Mouse (Mus musculus): ENCODE data around the gene Hoxc6. TPM values are rescaled to one million over a fixed set of nuclear protein-coding genes. Genes with fewer than 3 reads are reported as not detected.
A peak's percentile ranks its signal among the peaks of the same experiment; 100 is the strongest.

Gene Hoxc6
- polyA plus RNA-seq, 2 experiments: 0.06 TPM; not detected in 1

DNA sequence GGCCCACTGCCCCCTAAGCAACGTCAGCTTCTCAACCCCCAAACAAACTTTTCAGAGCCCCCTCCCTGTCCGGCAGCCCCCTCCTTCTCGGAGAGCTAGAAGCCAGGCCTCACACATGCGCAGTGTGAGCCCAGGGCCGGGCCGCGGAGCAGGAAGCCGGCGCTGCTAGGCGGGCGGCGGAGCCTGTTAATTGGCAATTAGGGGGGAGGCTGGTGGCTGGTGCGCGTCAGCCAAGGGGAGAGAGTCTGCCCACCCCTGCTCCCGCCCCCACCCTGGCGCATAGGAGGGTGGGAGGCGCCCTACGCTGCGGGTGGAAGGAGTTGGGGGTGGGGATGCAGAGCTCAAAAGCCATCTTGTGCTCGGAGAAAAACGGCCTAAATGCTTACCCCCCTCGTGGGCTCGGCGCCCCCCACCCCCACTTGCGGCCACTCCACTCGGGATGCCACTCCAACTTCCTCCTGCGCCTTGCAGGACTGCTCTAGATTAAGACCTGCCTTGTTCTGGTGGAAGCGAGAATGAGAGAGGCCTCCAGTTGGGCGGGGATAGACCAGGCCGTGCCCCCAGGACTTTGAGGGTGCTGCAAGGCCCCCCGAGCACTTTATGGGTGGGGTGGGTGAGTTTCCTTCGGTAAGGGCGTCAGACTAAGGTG lies 1.2 kb downstream of the Hoxc6 start:
- Histone ChIP-seq H3K4me3 (ENCODE audit: insufficient read depth in 1 of 2, low read depth in 2 of 2, low read length in 2 of 2) (peak overlapping the region in 1 of 2 experiments; percentile 38; a peak in 2 of 4 replicates), H3K9ac (replicated peaks) (no peak overlapping the region), H3K27ac (no peak overlapping the region)

GRCm38 (mm10) chr15:102999955-103000354 lies 1.9 kb downstream of the Hoxc6 start:
- WGBS (ENCODE audit: insufficient replicate concordance): 10% methylated on average over 11 of the region's 11 CpGs
- H3K4me3 ChIP-seq (ENCODE audit: insufficient read depth in 1 of 2, low read depth in 2 of 2, low read length in 2 of 2): no peak overlapping the region
- H3K9ac ChIP-seq (replicated peaks): no peak overlapping the region
- H3K27ac ChIP-seq: no peak overlapping the region
- ATAC-seq (ENCODE audit: insufficient read depth) (no peak), DNase-seq (ENCODE audit: low read depth in 3 of 3, low spot score in 3 of 3) (no peak)
- no peak overlapping the region for H3K4me2 ChIP-seq (ENCODE audit: low read depth)
- no peaks in the 10 kb centered on the region for H3K9me3 ChIP-seq (ENCODE audit: control insufficient read depth, low read length)
- no peaks in the 10 kb centered on the region for H3K4me1 ChIP-seq (replicated peaks; ENCODE audit: control insufficient read depth in 2 of 2, insufficient read depth in 2 of 2, low read length in 1 of 2)
- no peaks in the 10 kb centered on the region for H3K36me3 ChIP-seq (replicated peaks; ENCODE audit: control insufficient read depth, insufficient read depth, low read depth)
- peaks cover 99% of the 10 kb centered on the region for H3K27me3 ChIP-seq (ENCODE audit: control insufficient read depth, insufficient read depth, low read length)
- no peak for TF ChIP-seq CTCF (IDR thresholded peaks at IDR 0.05; ENCODE audit: low read depth)
- TF ChIP-seq EP300 (IDR thresholded peaks at IDR 0.05; ENCODE audit: low read depth): no peak

More for the DNA sequence above, 1.2 kb downstream of the Hoxc6 start:
- Histone ChIP-seq H3K4me1 (replicated peaks; ENCODE audit: control insufficient read depth in 2 of 2, insufficient read depth in 2 of 2, low read length in 1 of 2) (no peaks in the 10 kb centered on the region), H3K4me2 (ENCODE audit: low read depth) (peak overlapping the region; percentile 60), H3K9me3 (ENCODE audit: control insufficient read depth, low read length) (no peaks in the 10 kb centered on the region), H3K27me3 (ENCODE audit: control insufficient read depth, insufficient read depth, low read length) (peaks cover 99% of the 10 kb centered on the region), H3K36me3 (replicated peaks; ENCODE audit: control insufficient read depth, insufficient read depth, low read depth) (no peaks in the 10 kb centered on the region)
- TF ChIP-seq CTCF (IDR thresholded peaks at IDR 0.05; ENCODE audit: low read depth) (no peak), EP300 (IDR thresholded peaks at IDR 0.05; ENCODE audit: low read depth) (no peak)
- ATAC-seq (ENCODE audit: insufficient read depth) (peak; percentile 52; the same call in 1 of the 2 replicates), DNase-seq (ENCODE audit: low read depth in 3 of 3, low spot score in 3 of 3) (no peak)
- WGBS (ENCODE audit: insufficient replicate concordance): 1% methylated on average over 33 of the region's 33 CpGs

DNA sequence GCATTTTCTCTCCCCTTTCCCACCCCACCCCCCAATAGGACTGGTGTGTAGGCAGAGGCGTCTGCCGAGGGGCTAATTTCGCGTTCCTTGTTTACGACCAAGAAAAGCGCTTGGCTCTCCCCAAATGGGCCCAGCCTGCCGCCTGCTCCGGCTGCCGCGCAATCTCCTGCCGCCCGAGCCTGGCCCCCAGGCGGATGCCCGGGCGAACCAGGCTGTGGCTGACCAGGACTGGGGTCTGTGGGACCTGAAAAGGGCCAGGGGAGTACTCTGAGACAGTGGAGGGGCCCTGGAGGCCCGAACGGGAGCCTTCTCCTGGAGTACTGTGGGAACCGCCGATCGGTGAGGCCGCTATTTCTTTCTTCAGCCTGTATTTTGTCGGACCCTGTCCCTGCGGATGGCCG lies 2.4 kb downstream of the Hoxc6 start:
- no peak for DNase-seq (ENCODE audit: low read depth in 3 of 3, low spot score in 3 of 3)
- H3K4me3 ChIP-seq (ENCODE audit: insufficient read depth in 1 of 2, low read depth in 2 of 2, low read length in 2 of 2): no peak overlapping the region
- WGBS (ENCODE audit: insufficient replicate concordance): 8% methylated on average over 24 of the region's 24 CpGs
- H3K9me3 ChIP-seq (ENCODE audit: control insufficient read depth, low read length): no peaks in the 10 kb centered on the region
- H3K36me3 ChIP-seq (replicated peaks; ENCODE audit: control insufficient read depth, insufficient read depth, low read depth): no peaks in the 10 kb centered on the region
- H3K27ac ChIP-seq: no peak overlapping the region
- H3K27me3 ChIP-seq (ENCODE audit: control insufficient read depth, insufficient read depth, low read length): peaks cover 99% of the 10 kb centered on the region
- H3K9ac ChIP-seq (replicated peaks): no peak overlapping the region
- H3K4me1 ChIP-seq (replicated peaks; ENCODE audit: control insufficient read depth in 2 of 2, insufficient read depth in 2 of 2, low read length in 1 of 2): no peaks in the 10 kb centered on the region
- no peak overlapping the region for H3K4me2 ChIP-seq (ENCODE audit: low read depth)
- TF ChIP-seq EP300 (IDR thresholded peaks at IDR 0.05; ENCODE audit: low read depth): no peak
- TF ChIP-seq CTCF (IDR thresholded peaks at IDR 0.05; ENCODE audit: low read depth): no peak
- ATAC-seq (ENCODE audit: insufficient read depth): no peak

DNA sequence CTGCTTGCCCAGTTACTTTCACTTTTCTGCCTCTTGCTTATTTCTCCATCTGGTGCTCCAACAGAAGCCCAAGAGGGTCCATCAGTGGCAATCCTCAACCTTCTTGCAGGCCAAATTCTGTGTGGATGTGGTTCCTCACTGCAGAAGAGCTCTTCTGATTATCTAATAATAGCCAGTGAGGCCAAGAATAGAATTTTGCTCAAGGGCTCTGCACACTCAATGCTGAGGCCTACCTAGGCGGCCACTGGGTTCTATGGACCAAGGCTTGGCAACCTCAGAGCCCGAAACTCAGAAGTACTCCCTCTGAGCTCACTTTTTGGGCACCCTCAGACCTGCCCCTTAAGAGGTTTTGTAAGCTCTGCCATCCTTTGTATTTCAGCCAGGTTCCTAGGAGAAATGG lies 3.3 kb downstream of the Hoxc6 start:
- H3K36me3 ChIP-seq (replicated peaks; ENCODE audit: control insufficient read depth, insufficient read depth, low read depth): no peaks in the 10 kb centered on the region
- TF ChIP-seq EP300 (IDR thresholded peaks at IDR 0.05; ENCODE audit: low read depth) (no peak), CTCF (IDR thresholded peaks at IDR 0.05; ENCODE audit: low read depth) (no peak)
- H3K27me3 ChIP-seq (ENCODE audit: control insufficient read depth, insufficient read depth, low read length): peaks cover 99% of the 10 kb centered on the region
- H3K4me3 ChIP-seq (ENCODE audit: insufficient read depth in 1 of 2, low read depth in 2 of 2, low read length in 2 of 2): no peak overlapping the region
- ATAC-seq (ENCODE audit: insufficient read depth): no peak
- H3K9me3 ChIP-seq (ENCODE audit: control insufficient read depth, low read length): no peaks in the 10 kb centered on the region
- H3K27ac ChIP-seq: no peak overlapping the region
- WGBS (ENCODE audit: insufficient replicate concordance): 52% methylated on average over 2 of the region's 2 CpGs
- no peak for DNase-seq (ENCODE audit: low read depth in 3 of 3, low spot score in 3 of 3)
- no peak overlapping the region for H3K9ac ChIP-seq (replicated peaks)
- H3K4me1 ChIP-seq (replicated peaks; ENCODE audit: control insufficient read depth in 2 of 2, insufficient read depth in 2 of 2, low read length in 1 of 2): no peaks in the 10 kb centered on the region
- no peak overlapping the region for H3K4me2 ChIP-seq (ENCODE audit: low read depth)

- Histone ChIP-seq H3K27me3 (ENCODE audit: control insufficient read depth, insufficient read depth, low read length) (peaks cover 99% of the 10 kb centered on the region), H3K27ac (no peak overlapping the region), H3K4me1 (replicated peaks; ENCODE audit: control insufficient read depth in 2 of 2, insufficient read depth in 2 of 2, low read length in 1 of 2) (no peaks in the 10 kb centered on the region), H3K4me3 (ENCODE audit: insufficient read depth in 1 of 2, low read depth in 2 of 2, low read length in 2 of 2) (no peak overlapping the region), H3K9me3 (ENCODE audit: control insufficient read depth, low read length) (no peaks in the 10 kb centered on the region), H3K4me2 (ENCODE audit: low read depth) (no peak overlapping the region), H3K36me3 (replicated peaks; ENCODE audit: control insufficient read depth, insufficient read depth, low read depth) (no peaks in the 10 kb centered on the region), H3K9ac (replicated peaks) (no peak overlapping the region)
- 20% methylated on average over 4 of the region's 4 CpGs for WGBS (ENCODE audit: insufficient replicate concordance)
- TF ChIP-seq EP300 (IDR thresholded peaks at IDR 0.05; ENCODE audit: low read depth): no peak
- TF ChIP-seq CTCF (IDR thresholded peaks at IDR 0.05; ENCODE audit: low read depth): no peak
- DNase-seq (ENCODE audit: low read depth in 3 of 3, low spot score in 3 of 3): no peak
- no peak for ATAC-seq (ENCODE audit: insufficient read depth)
Measured at GRCm38 (mm10) chr15:103002156-103002555, 4.1 kb downstream of the Hoxc6 start.
